ENCODE assay signal across 27 mouse cellular contexts in genomic region chr1:182380683-182381082, GRCm38 (mm10). TPM values are rescaled to one million over a fixed set of nuclear protein-coding genes. Genes with fewer than 3 reads are reported as not detected.
DNase-seq lines count a peak whose midpoint lies in the region; ATAC-seq and TF ChIP-seq lines count a peak whose summit lies in the region.
"Had no signal": no experiment of that assay in that cellular context is flagged by ENCODE, and none has a peak within 500 bp of the region (broad histone marks: within the 10 kb centered on the region; RNA-seq: fewer than 3 reads in every experiment).

No protein-coding gene starts in this region.

- H3K4me2 ChIP-seq in liver, embryonic 12.5 days, result no peak overlapping the region
- H3K4me2 ChIP-seq in hindbrain, embryonic 16.5 days (ENCODE audit: low read length), result no peak overlapping the region
- H3K4me2 ChIP-seq: embryonic facial prominence, embryonic 12.5 days; embryonic facial prominence, embryonic 15.5 days; heart, embryonic 13.5 days; hindbrain, embryonic 12.5 days; hindbrain, embryonic 15.5 days had no signal

- no peaks in the 10 kb centered on the region for H3K79me2 ChIP-seq in liver, adult 2 months (ENCODE audit: control insufficient read depth, insufficient read depth, low read length)
- no peaks in the 10 kb centered on the region for H3K79me2 ChIP-seq in macrophage (ENCODE audit: inconsistent target)

- no peak for TF ChIP-seq POLR2A in liver, adult 2 months (IDR thresholded peaks at IDR 0.05; ENCODE audit: extremely low read depth, insufficient read depth, low read length)

- H3K27me3 ChIP-seq in liver, adult 2 months (ENCODE audit: control insufficient read depth, insufficient read depth, low read length), result no peaks in the 10 kb centered on the region
- H3K27me3 ChIP-seq in liver, embryonic 12.5 days (replicated peaks), result peaks cover 11% of the 10 kb centered on the region
- no peaks in the 10 kb centered on the region for H3K27me3 ChIP-seq in hindbrain, embryonic 16.5 days (replicated peaks; ENCODE audit: control insufficient read depth, insufficient read depth, low read length)
- H3K27me3 ChIP-seq: embryonic facial prominence, embryonic 12.5 days; embryonic facial prominence, embryonic 15.5 days; hindbrain, embryonic 12.5 days; hindbrain, embryonic 15.5 days had no signal

- peak; percentile 15 for DNase-seq in liver, adult 2 months (ENCODE audit: extremely low read depth, low read depth, low spot score)
- peak; percentile 23 to 33 for DNase-seq in monocyte, adult 2 months (ENCODE audit: low read depth in 1 of 2, low spot score in 2 of 2)
- no peak for DNase-seq in thymus, adult 18-20 months
- DNase-seq in right cerebral cortex, postnatal 36 days (ENCODE audit: low spot score in 2 of 2), result no peak
- DNase-seq: adrenal gland, adult 2 months; adrenal gland, postnatal 14 days; cerebellum, adult 11-12 months; cerebellum, adult 8-10 months; cerebellum, postnatal 10 days; cerebellum, postnatal 36 days; forebrain, postnatal 0 days; gastrocnemius, adult 2 months; gastrocnemius, postnatal 14 days; heart, adult 2 months; heart, postnatal 14 days; heart, postnatal 4 days had no signal

- H3K9me3 ChIP-seq in liver, embryonic 12.5 days (replicated peaks), result no peaks in the 10 kb centered on the region
- no peaks in the 10 kb centered on the region for H3K9me3 ChIP-seq in hindbrain, embryonic 16.5 days (ENCODE audit: control insufficient read depth, low read length)
- H3K9me3 ChIP-seq: embryonic facial prominence, embryonic 12.5 days; embryonic facial prominence, embryonic 15.5 days; heart, embryonic 10.5 days; heart, embryonic 13.5 days; hindbrain, embryonic 12.5 days; hindbrain, embryonic 15.5 days had no signal

- H3K4me1 ChIP-seq in liver, adult 2 months (ENCODE audit: control insufficient read depth, insufficient read depth, low read length), result no peaks in the 10 kb centered on the region
- H3K4me1 ChIP-seq in liver, embryonic 12.5 days, result no peaks in the 10 kb centered on the region
- peaks cover 4% of the 10 kb centered on the region; the same call in 1 of the 2 replicates for H3K4me1 ChIP-seq in hindbrain, embryonic 16.5 days (ENCODE audit: control insufficient read depth, insufficient read depth, low read depth, low read length)
- H3K4me1 ChIP-seq: embryonic facial prominence, embryonic 12.5 days; heart, embryonic 10.5 days; heart, embryonic 13.5 days; hindbrain, embryonic 12.5 days; hindbrain, embryonic 15.5 days had no signal

- no peaks in the 10 kb centered on the region for H3K36me3 ChIP-seq in liver, adult 2 months (ENCODE audit: control insufficient read depth, insufficient read depth, low read length)
- H3K36me3 ChIP-seq in liver, embryonic 12.5 days, result no peaks in the 10 kb centered on the region
- no peaks in the 10 kb centered on the region for H3K36me3 ChIP-seq in macrophage (ENCODE audit: inconsistent target)
- no peaks in the 10 kb centered on the region for H3K36me3 ChIP-seq in hindbrain, embryonic 16.5 days (ENCODE audit: control insufficient read depth, insufficient read depth, low read length)
- H3K36me3 ChIP-seq: embryonic facial prominence, embryonic 12.5 days; embryonic facial prominence, embryonic 15.5 days; heart, embryonic 10.5 days; heart, embryonic 13.5 days; hindbrain, embryonic 12.5 days; hindbrain, embryonic 15.5 days had no signal

- H3K4me3 ChIP-seq in liver, adult 2 months (ENCODE audit: insufficient read depth, low read depth, low read length), result no peak overlapping the region
- H3K4me3 ChIP-seq in liver, embryonic 12.5 days, result no peak overlapping the region
- H3K4me3 ChIP-seq in macrophage (ENCODE audit: inconsistent target), result no peak overlapping the region
- no peak overlapping the region for H3K4me3 ChIP-seq in hindbrain, embryonic 16.5 days (ENCODE audit: low read length)
- H3K4me3 ChIP-seq: embryonic facial prominence, embryonic 12.5 days; embryonic facial prominence, embryonic 15.5 days; gastrocnemius, adult 2 months; heart, adult 2 months; heart, embryonic 10.5 days; heart, embryonic 13.5 days; hindbrain, embryonic 12.5 days; hindbrain, embryonic 15.5 days had no signal

- no peak overlapping the region for H3K9ac ChIP-seq in liver, adult 2 months (ENCODE audit: low read depth, low read length)
- H3K9ac ChIP-seq in liver, embryonic 12.5 days, result no peak overlapping the region
- no peak overlapping the region for H3K9ac ChIP-seq in hindbrain, embryonic 16.5 days (ENCODE audit: low read depth, low read length)
- H3K9ac ChIP-seq: embryonic facial prominence, embryonic 12.5 days; embryonic facial prominence, embryonic 15.5 days; forebrain, postnatal 0 days; heart, embryonic 13.5 days; hindbrain, embryonic 12.5 days; hindbrain, embryonic 15.5 days had no signal

- TF ChIP-seq CTCF in liver, adult 2 months (IDR thresholded peaks at IDR 0.05; ENCODE audit: low read depth, low read length), result no peak

- H3K27ac ChIP-seq in liver, adult 2 months (replicated peaks; ENCODE audit: insufficient read depth, low read depth, low read length), result no peak overlapping the region
- no peak overlapping the region for H3K27ac ChIP-seq in liver, embryonic 12.5 days
- H3K27ac ChIP-seq in macrophage, result peak overlapping the region; percentile 63
- no peak overlapping the region for H3K27ac ChIP-seq in hindbrain, embryonic 16.5 days (ENCODE audit: low read depth, low read length)
- H3K27ac ChIP-seq: embryonic facial prominence, embryonic 12.5 days; embryonic facial prominence, embryonic 15.5 days; gastrocnemius, adult 2 months; heart, adult 2 months; heart, embryonic 10.5 days; heart, embryonic 13.5 days; hindbrain, embryonic 12.5 days; hindbrain, embryonic 15.5 days had no signal

- WGBS in liver, adult 2 months, result 72% methylated on average over 7 of the region's 7 CpGs
- WGBS in liver, embryonic 12.5 days (ENCODE audit: insufficient replicate concordance), result 60% methylated on average over 7 of the region's 7 CpGs
- 32% methylated on average over 7 of the region's 7 CpGs for WGBS in macrophage (ENCODE audit: missing documents)
- WGBS in hindbrain, embryonic 16.5 days, result 85% methylated on average over 7 of the region's 7 CpGs

- ATAC-seq in liver, embryonic 12.5 days, result no peak
- peak; percentile 72 for ATAC-seq in common myeloid progenitor, adult 5-6 weeks (replicated peaks; ENCODE audit: low read depth, poor library complexity, severe bottlenecking)
- no peak for ATAC-seq in hindbrain, embryonic 16.5 days
- ATAC-seq: forebrain, embryonic 14.5 days; forebrain, postnatal 0 days had no signal

RNA-seq across cellular contexts. Expression of gene Trp53bp2, which starts 28.3 kb away (rescaled TPM):
- total RNA-seq in liver, adult 2 months (2014; rRNA removed), result 5.0 and 6.0 TPM in 2 replicates
- polyA plus RNA-seq in liver, adult 2 months (2012; rRNA removed), result 5.7 and 7.2 TPM in 2 replicates
- 5.3 and 5.6 TPM in 2 replicates for polyA plus RNA-seq in liver, embryonic 12.5 days (2016; fragmentation: Nextera tagmentation; extraction: Ambion mirVana)
- total RNA-seq in common myeloid progenitor, adult 5-6 weeks (2017), result 8.6 and 9.6 TPM in 2 replicates
- total RNA-seq in macrophage (2018; cell fraction: chromatin; rRNA removed), result 10 to 100 TPM in 25 of 26 experiments, 1 to 10 TPM in 1; 9.6 to 27.3 (median 18.4) TPM
- total RNA-seq in macrophage (2018; cell fraction: cytosol; rRNA removed), result 10 to 100 TPM in 18 of 26 experiments, 1 to 10 TPM in 8; 8.3 to 16.7 (median 11.0) TPM
- total RNA-seq in macrophage (2018; cell fraction: nucleus; rRNA removed), result 10 to 100 TPM; 10.9 to 25.2 (median 16.2) TPM
- polyA plus RNA-seq in macrophage (2018), result 7.8 to 17.9 TPM (median 9.2 TPM) in 3 replicates
- polyA plus RNA-seq in hindbrain, embryonic 16.5 days (2015; fragmentation: Nextera tagmentation; extraction: Ambion mirVana), result 13.8 and 17.8 TPM in 2 replicates

RNA-seq across cellular contexts. Expression of gene Fbxo28, which starts 39.3 kb away (rescaled TPM):
- total RNA-seq in liver, adult 2 months (2014; rRNA removed), result 5.0 and 5.9 TPM in 2 replicates
- 4.7 TPM in 2 replicates for polyA plus RNA-seq in liver, adult 2 months (2012; rRNA removed)
- 11.5 and 12.7 TPM in 2 replicates for polyA plus RNA-seq in liver, embryonic 12.5 days (2016; fragmentation: Nextera tagmentation; extraction: Ambion mirVana)
- 16.3 and 17.8 TPM in 2 replicates for total RNA-seq in common myeloid progenitor, adult 5-6 weeks (2017)
- 10 to 100 TPM in 25 of 26 experiments, 1 to 10 TPM in 1; 9.9 to 33.9 (median 19.7) TPM for total RNA-seq in macrophage (2018; cell fraction: chromatin; rRNA removed)
- 10 to 100 TPM; 14.9 to 24.8 (median 20.3) TPM for total RNA-seq in macrophage (2018; cell fraction: cytosol; rRNA removed)
- total RNA-seq in macrophage (2018; cell fraction: nucleus; rRNA removed), result 10 to 100 TPM; 14.7 to 37.6 (median 22.4) TPM
- 14.6 to 15.9 TPM (median 15.1 TPM) in 3 replicates for polyA plus RNA-seq in macrophage (2018)
- polyA plus RNA-seq in hindbrain, embryonic 16.5 days (2015; fragmentation: Nextera tagmentation; extraction: Ambion mirVana), result 20.6 and 22.0 TPM in 2 replicates

Comparison
In these comparisons a context has a peak if more than half of its experiments do, and no peak if none do; other contexts are left out.
1. DNase-seq: peak in liver, adult 2 months (single experiment) and monocyte, adult 2 months (2 of 2); none in thymus, adult 18-20 months (0 of 2) and right cerebral cortex, postnatal 36 days (0 of 2).